Mouse (Mus musculus): ENCODE data around the gene Nfe2. TPM values are rescaled to one million over a fixed set of nuclear protein-coding genes. Genes with fewer than 3 reads are reported as not detected.

The Nfe2 gene
- polyA plus RNA-seq, 1 experiment from 2014 or later: 10.5 TPM

- no peak for DNase-seq (ENCODE audit: low spot score)
- no peak for TF ChIP-seq CTCF (IDR thresholded peaks at IDR 0.05)
- Histone ChIP-seq H3K4me3 (ENCODE audit: low read depth, low read length) (no peak overlapping the region), H3K36me3 (ENCODE audit: insufficient read depth, low read length) (0 out of 2 replicates have a peak, but pooled peaks cover 3% of the 10 kb centered on the region), H3K4me2 (replicated peaks; ENCODE audit: low read depth, low read length) (no peak overlapping the region), H3K27ac (ENCODE audit: low read length) (peak overlapping the region; percentile 86), H3K27me3 (replicated peaks; ENCODE audit: insufficient read depth, low read length) (no peaks in the 10 kb centered on the region), H3K9me3 (ENCODE audit: low read length) (no peaks in the 10 kb centered on the region), H3K4me1 (ENCODE audit: insufficient read depth, low read depth, low read length) (peaks cover 15% of the 10 kb centered on the region; the same call in 1 of the 2 replicates), H3K9ac (replicated peaks; ENCODE audit: low read depth) (no peak overlapping the region)
- 43% methylated on average over 8 of the region's 8 CpGs for WGBS
- ATAC-seq: no peak
Measured at GRCm38 (mm10) chr15:103299644-103300043, 41.4 kb upstream of the Nfe2 start.

- Histone ChIP-seq H3K27ac (ENCODE audit: low read length) (peak overlapping the region; percentile 86), H3K36me3 (ENCODE audit: insufficient read depth, low read length) (0 out of 2 replicates have a peak, but pooled peaks cover 3% of the 10 kb centered on the region), H3K9me3 (ENCODE audit: low read length) (no peaks in the 10 kb centered on the region), H3K4me3 (ENCODE audit: low read depth, low read length) (no peak overlapping the region), H3K4me2 (replicated peaks; ENCODE audit: low read depth, low read length) (no peak overlapping the region), H3K4me1 (ENCODE audit: insufficient read depth, low read depth, low read length) (peaks cover 10% of the 10 kb centered on the region; the same call in 1 of the 2 replicates), H3K9ac (replicated peaks; ENCODE audit: low read depth) (no peak overlapping the region), H3K27me3 (replicated peaks; ENCODE audit: insufficient read depth, low read length) (no peaks in the 10 kb centered on the region)
- peak; percentile 92 for TF ChIP-seq EP300 (IDR thresholded peaks at IDR 0.05)
- TF ChIP-seq CTCF (IDR thresholded peaks at IDR 0.05): no peak
- ATAC-seq: peak; percentile 91
- DNase-seq (ENCODE audit: low spot score): peak; percentile 90
- WGBS: 58% methylated on average over 5 of the region's 5 CpGs
Measured at GRCm38 (mm10) chr15:103298861-103299616, 40.8 kb upstream of the Nfe2 start.

- Histone ChIP-seq H3K27ac (ENCODE audit: low read length) (peak overlapping the region; percentile 86), H3K4me1 (ENCODE audit: insufficient read depth, low read depth, low read length) (peaks cover 8% of the 10 kb centered on the region; the same call in 1 of the 2 replicates), H3K9me3 (ENCODE audit: low read length) (no peaks in the 10 kb centered on the region), H3K4me3 (ENCODE audit: low read depth, low read length) (no peak overlapping the region), H3K4me2 (replicated peaks; ENCODE audit: low read depth, low read length) (no peak overlapping the region), H3K9ac (replicated peaks; ENCODE audit: low read depth) (no peak overlapping the region), H3K27me3 (replicated peaks; ENCODE audit: insufficient read depth, low read length) (no peaks in the 10 kb centered on the region), H3K36me3 (ENCODE audit: insufficient read depth, low read length) (peaks cover 10% of the 10 kb centered on the region; the same call in 1 of the 2 replicates)
- WGBS: 51% methylated on average over 3 of the region's 3 CpGs
- DNase-seq (ENCODE audit: low spot score) (no peak), ATAC-seq (no peak)
- TF ChIP-seq CTCF (IDR thresholded peaks at IDR 0.05) (no peak), EP300 (IDR thresholded peaks at IDR 0.05) (no peak)
Measured at GRCm38 (mm10) chr15:103298026-103298425, 39.8 kb upstream of the Nfe2 start.

- H3K27ac ChIP-seq (ENCODE audit: low read length): peak overlapping the region; percentile 86
- TF ChIP-seq EP300 (IDR thresholded peaks at IDR 0.05): no peak
- TF ChIP-seq CTCF (IDR thresholded peaks at IDR 0.05): no peak
- DNase-seq (ENCODE audit: low spot score) (no peak), ATAC-seq (no peak)
- peaks cover 6% of the 10 kb centered on the region; the same call in 1 of the 2 replicates for H3K4me1 ChIP-seq (ENCODE audit: insufficient read depth, low read depth, low read length)
- no peaks in the 10 kb centered on the region for H3K27me3 ChIP-seq (replicated peaks; ENCODE audit: insufficient read depth, low read length)
- H3K4me2 ChIP-seq (replicated peaks; ENCODE audit: low read depth, low read length): no peak overlapping the region
- WGBS: 62% methylated on average over 6 of the region's 6 CpGs
- H3K9me3 ChIP-seq (ENCODE audit: low read length): no peaks in the 10 kb centered on the region
- no peak overlapping the region for H3K9ac ChIP-seq (replicated peaks; ENCODE audit: low read depth)
- no peak overlapping the region for H3K4me3 ChIP-seq (ENCODE audit: low read depth, low read length)
- H3K36me3 ChIP-seq (ENCODE audit: insufficient read depth, low read length): peaks cover 12% of the 10 kb centered on the region; the same call in 1 of the 2 replicates
Measured at GRCm38 (mm10) chr15:103297313-103297712, 39.1 kb upstream of the Nfe2 start.

- Histone ChIP-seq H3K4me3 (ENCODE audit: low read depth, low read length) (no peak overlapping the region), H3K9me3 (ENCODE audit: low read length) (no peaks in the 10 kb centered on the region), H3K4me2 (replicated peaks; ENCODE audit: low read depth, low read length) (no peak overlapping the region), H3K36me3 (ENCODE audit: insufficient read depth, low read length) (peaks cover 12% of the 10 kb centered on the region; the same call in 1 of the 2 replicates), H3K27ac (ENCODE audit: low read length) (no peak overlapping the region), H3K9ac (replicated peaks; ENCODE audit: low read depth) (no peak overlapping the region), H3K27me3 (replicated peaks; ENCODE audit: insufficient read depth, low read length) (no peaks in the 10 kb centered on the region), H3K4me1 (ENCODE audit: insufficient read depth, low read depth, low read length) (no peaks in the 10 kb centered on the region)
- no peak for ATAC-seq
- WGBS: 24% methylated on average over 5 of the region's 5 CpGs
- DNase-seq (ENCODE audit: low spot score): no peak
- no peak for TF ChIP-seq CTCF (IDR thresholded peaks at IDR 0.05)
- no peak for TF ChIP-seq EP300 (IDR thresholded peaks at IDR 0.05)
Measured at GRCm38 (mm10) chr15:103295851-103296250, 37.6 kb upstream of the Nfe2 start.

- no peaks in the 10 kb centered on the region for H3K27me3 ChIP-seq (replicated peaks; ENCODE audit: insufficient read depth, low read length)
- ATAC-seq (no peak), DNase-seq (ENCODE audit: low spot score) (no peak)
- H3K4me2 ChIP-seq (replicated peaks; ENCODE audit: low read depth, low read length): no peak overlapping the region
- no peak overlapping the region for H3K9ac ChIP-seq (replicated peaks; ENCODE audit: low read depth)
- H3K36me3 ChIP-seq (ENCODE audit: insufficient read depth, low read length): peaks cover 12% of the 10 kb centered on the region; the same call in 1 of the 2 replicates
- H3K4me3 ChIP-seq (ENCODE audit: low read depth, low read length): no peak overlapping the region
- no peaks in the 10 kb centered on the region for H3K9me3 ChIP-seq (ENCODE audit: low read length)
- H3K27ac ChIP-seq (ENCODE audit: low read length): no peak overlapping the region
- WGBS: 90% methylated on average over 2 of the region's 2 CpGs
- H3K4me1 ChIP-seq (ENCODE audit: insufficient read depth, low read depth, low read length): no peaks in the 10 kb centered on the region
- TF ChIP-seq CTCF (IDR thresholded peaks at IDR 0.05): no peak
- TF ChIP-seq EP300 (IDR thresholded peaks at IDR 0.05): no peak
Measured at GRCm38 (mm10) chr15:103294649-103295048, 36.4 kb upstream of the Nfe2 start.

Measured in lung, postnatal 0 days (tissue).